Mouse (Mus musculus) liver, embryonic 14.5 days (tissue): ENCODE measurements at regions not wholly inside any gene's neighbourhood (a gene's known extent, or its start where the extent isn't known, plus 50 kb on each side); places are given as distances from the start of the nearest gene placed in this dataset.

ENCODE experiments used
- ATAC-seq: fragments of 200-750 bp; cut with Nextera tagmentation; 2 replicates; pipeline ENCODE4 v1.8.0; 2017; ENCODE audit warnings: moderate number of reproducible peaks, mild to moderate bottlenecking, moderate library complexity; ENCODE audit not compliant: insufficient read depth
- DNase-seq, 3 experiments: peaks; one replicate each; pipeline ENCODE4 v3.0.0-alpha.2; 2012 to 2013; ENCODE audit warnings: low read depth in 3 of 3, low spot score in 3 of 3
- H3K27ac ChIP-seq: fragments of 300-500 bp; sonication (generic); 2 replicates; pipeline ENCODE4 v1.5.1; 2014; ENCODE audit warnings: moderate library complexity, mild to moderate bottlenecking, control low read depth, inconsistent platforms
- H3K27me3 ChIP-seq: fragments of 300-500 bp; sonication (generic); 2 replicates; pipeline ENCODE4 v1.6.1; 2014; ENCODE audit warnings: mild to moderate bottlenecking, low read length, moderate library complexity; ENCODE audit not compliant: control insufficient read depth, insufficient read depth
- H3K36me3 ChIP-seq: fragments of 300-500 bp; sonication (generic); replicated peaks from 2 replicates; pipeline ENCODE4 v1.6.1; 2014; ENCODE audit warnings: low read depth; ENCODE audit not compliant: control insufficient read depth, insufficient read depth
- H3K4me1 ChIP-seq, 2 experiments: fragments of 200-500 bp in 1 of 2; fragments of 300-500 bp in 1 of 2; sonication (generic) in 1 of 2; replicated peaks; 2 replicates each; pipeline ENCODE4 v1.6.1; 2012 to 2014; ENCODE audit warnings: antibody characterized with exemption in 1 of 2, inconsistent platforms in 1 of 2, low read length in 1 of 2; ENCODE audit not compliant: control insufficient read depth in 2 of 2, insufficient read depth in 2 of 2
- H3K4me2 ChIP-seq: fragments of 300-500 bp; sonication (generic); 2 replicates; pipeline ENCODE4 v1.6.1; 2014; ENCODE audit warnings: low read depth, mild to moderate bottlenecking, control low read depth, moderate library complexity
- H3K4me3 ChIP-seq, 2 experiments: fragments of 200-500 bp in 1 of 2; fragments of 300-500 bp in 1 of 2; sonication (generic) in 1 of 2; 2 replicates each; pipeline ENCODE4 v1.5.1; 2012 to 2014; ENCODE audit warnings: low read depth in 2 of 2, low read length in 2 of 2, mild to moderate bottlenecking in 2 of 2, control low read depth in 1 of 2, inconsistent platforms in 1 of 2, moderate library complexity in 1 of 2; ENCODE audit not compliant: insufficient read depth in 1 of 2
- H3K9ac ChIP-seq: fragments of 300-500 bp; sonication (generic); replicated peaks from 2 replicates; pipeline ENCODE4 v1.6.1; 2014; ENCODE audit warnings: mild to moderate bottlenecking, control low read depth, moderate library complexity
- H3K9me3 ChIP-seq: fragments of 300-500 bp; sonication (generic); 2 replicates; pipeline ENCODE4 v1.6.1; 2016; ENCODE audit warnings: low read length, mixed read lengths; ENCODE audit not compliant: control insufficient read depth
- CTCF ChIP-seq: IDR thresholded peaks from 2 replicates; pipeline ENCODE4 v1.5.1; 2016; ENCODE audit warnings: antibody characterized with exemption, low read depth, control low read depth
- EP300 ChIP-seq: IDR thresholded peaks from 2 replicates; pipeline ENCODE4 v1.6.1; 2016; ENCODE audit warnings: antibody characterized with exemption, low read depth
- WGBS: fragments of 180-500 bp; shearing (Covaris S2); extraction: QIAGEN DNeasy Blood & Tissue Kit; methylation state at CpG from one replicate; pipeline ENCODE4 v1.1.7; 2014; ENCODE audit not compliant: insufficient replicate concordance; 5-methylcytosine and 5-hydroxymethylcytosine counted together

DNA sequence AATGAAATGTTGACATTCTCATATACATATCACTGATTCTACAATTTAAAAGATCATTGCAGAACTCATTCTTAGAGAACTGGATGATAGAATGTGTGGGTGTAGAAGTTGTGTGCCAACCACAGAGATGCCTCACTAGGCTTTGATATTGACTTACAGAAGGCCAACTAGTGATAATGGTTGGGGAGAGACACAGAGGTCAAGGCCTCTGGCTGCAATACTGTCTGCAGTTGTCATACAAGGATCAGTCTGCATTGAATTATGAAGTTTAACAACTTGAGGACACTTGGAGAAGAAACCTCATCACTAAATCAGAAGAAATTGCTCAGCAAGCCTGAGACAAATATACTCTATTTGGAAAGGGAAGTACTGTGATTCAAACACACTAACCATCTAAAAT, 357.9 kb downstream of the Dnajb9 start:
- Histone ChIP-seq H3K4me1 (no peaks in the 10 kb centered on the region), H3K4me3 (no peak overlapping the region), H3K9me3 (no peaks in the 10 kb centered on the region), H3K27ac (no peak overlapping the region), H3K27me3 (no peaks in the 10 kb centered on the region), H3K36me3 (no peaks in the 10 kb centered on the region), H3K4me2 (no peak overlapping the region), H3K9ac (no peak overlapping the region)
- no peak for ATAC-seq
- TF ChIP-seq CTCF (no peak), EP300 (no peak)
- no peak for DNase-seq

DNA sequence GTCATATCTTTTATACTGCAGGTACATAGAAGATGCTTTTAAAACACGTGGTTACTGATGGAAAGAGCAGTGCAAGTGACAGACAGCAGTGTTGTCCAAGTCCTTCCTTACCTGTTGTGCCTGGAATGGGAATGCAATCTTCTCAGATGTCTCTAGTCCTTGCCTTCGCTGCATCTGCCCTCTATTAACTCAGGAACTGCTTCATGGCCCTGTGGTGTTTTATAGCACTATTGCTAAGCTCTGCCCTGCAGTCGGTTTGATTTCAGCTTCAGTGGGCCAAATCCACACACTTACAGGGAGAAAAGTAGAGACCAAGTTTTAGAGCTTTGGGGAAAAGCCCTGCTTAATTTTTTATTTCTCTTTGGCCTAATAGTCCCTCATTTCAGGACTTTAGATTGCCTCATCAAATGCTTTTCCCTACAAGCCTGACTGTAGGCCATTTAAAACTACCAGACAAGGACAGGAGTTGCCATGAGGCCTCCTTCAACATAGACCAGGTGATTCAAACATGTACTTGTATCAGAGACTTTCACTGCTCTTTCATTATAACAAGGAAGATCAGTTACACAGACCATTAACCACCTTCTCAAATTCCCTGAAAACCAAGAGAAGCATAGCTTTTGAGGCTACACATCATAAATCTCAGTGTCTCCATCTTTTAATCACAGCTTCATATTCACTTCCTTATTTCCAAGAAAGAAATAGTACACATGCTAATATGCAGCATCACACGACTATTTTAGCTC, 358.7 kb downstream of the Dnajb9 start:
- no peak overlapping the region for H3K4me3 ChIP-seq
- H3K27ac ChIP-seq: no peak overlapping the region
- DNase-seq (no peak), ATAC-seq (no peak)
- H3K36me3 ChIP-seq: no peaks in the 10 kb centered on the region
- no peak for TF ChIP-seq CTCF
- no peak for TF ChIP-seq EP300
- H3K9ac ChIP-seq: no peak overlapping the region
- no peaks in the 10 kb centered on the region for H3K27me3 ChIP-seq
- H3K4me1 ChIP-seq: no peaks in the 10 kb centered on the region
- H3K4me2 ChIP-seq: no peak overlapping the region
- WGBS: 32% methylated on average over 4 of the region's 4 CpGs
- no peaks in the 10 kb centered on the region for H3K9me3 ChIP-seq

DNA sequence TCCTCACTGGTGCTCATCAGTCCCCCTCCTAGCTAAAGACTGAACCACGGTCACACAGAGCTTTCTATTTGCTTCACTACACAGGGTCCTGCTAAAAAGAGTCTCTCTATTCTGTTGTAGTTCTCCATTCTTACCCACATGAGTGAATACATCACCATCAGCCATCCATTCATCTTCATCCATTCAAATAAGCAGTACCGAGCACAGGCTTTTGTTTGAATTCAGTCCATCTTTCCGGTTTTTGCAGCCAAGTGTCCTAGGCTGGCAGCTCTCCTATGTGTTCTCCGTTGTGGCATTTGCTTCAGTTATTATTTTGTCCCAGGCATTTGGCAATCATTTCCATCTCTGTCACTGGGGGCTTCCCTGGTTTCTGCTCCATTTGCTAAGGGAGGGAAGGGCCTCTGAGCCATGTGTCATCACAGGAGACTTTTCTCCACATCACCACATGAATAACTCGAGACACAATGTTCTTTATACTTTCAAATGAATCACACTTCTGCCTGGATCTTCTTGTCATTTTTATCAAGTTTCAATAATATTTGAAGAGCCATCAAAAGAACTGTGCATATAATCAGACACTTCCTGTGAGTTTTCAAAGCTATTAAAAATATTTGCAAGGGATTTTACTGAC, 366.1 kb downstream of the Dnajb9 start:
- no peaks in the 10 kb centered on the region for H3K36me3 ChIP-seq
- no peaks in the 10 kb centered on the region for H3K4me1 ChIP-seq
- WGBS: 55% methylated on average over 5 of the region's 5 CpGs
- H3K9ac ChIP-seq: no peak overlapping the region
- ATAC-seq (no peak), DNase-seq (no peak)
- H3K27me3 ChIP-seq: no peaks in the 10 kb centered on the region
- H3K4me2 ChIP-seq: no peak overlapping the region
- TF ChIP-seq CTCF: no peak
- TF ChIP-seq EP300: no peak
- H3K4me3 ChIP-seq: no peak overlapping the region
- no peaks in the 10 kb centered on the region for H3K9me3 ChIP-seq
- H3K27ac ChIP-seq: no peak overlapping the region

DNA sequence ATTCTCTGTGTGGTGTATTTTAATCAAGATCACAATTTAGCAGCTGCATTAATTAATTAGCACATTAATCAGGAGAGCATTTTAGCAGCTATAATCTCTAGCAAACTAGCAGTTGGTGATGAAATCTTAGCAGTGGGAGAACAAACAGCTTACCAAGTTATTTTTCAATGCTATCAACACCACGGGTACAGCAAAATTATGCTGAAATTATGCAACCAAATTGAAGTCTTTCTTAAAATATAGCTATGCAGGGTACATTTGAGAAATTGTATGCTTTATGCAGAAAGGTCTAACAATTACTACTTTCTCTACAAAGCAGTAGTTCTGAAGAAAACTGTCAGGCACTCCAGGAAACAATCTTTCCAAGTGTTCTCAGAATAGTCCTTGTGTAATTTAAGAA, 378.1 kb downstream of the Dnajb9 start:
- TF ChIP-seq EP300 (no peak), CTCF (no peak)
- Histone ChIP-seq H3K9ac (no peak overlapping the region), H3K36me3 (no peaks in the 10 kb centered on the region), H3K4me2 (no peak overlapping the region), H3K9me3 (no peaks in the 10 kb centered on the region), H3K4me1 (no peaks in the 10 kb centered on the region), H3K27ac (no peak overlapping the region), H3K4me3 (no peak overlapping the region), H3K27me3 (no peaks in the 10 kb centered on the region)
- 44% methylated on average over 1 of the region's 1 CpGs for WGBS
- ATAC-seq: no peak
- DNase-seq: no peak

DNA sequence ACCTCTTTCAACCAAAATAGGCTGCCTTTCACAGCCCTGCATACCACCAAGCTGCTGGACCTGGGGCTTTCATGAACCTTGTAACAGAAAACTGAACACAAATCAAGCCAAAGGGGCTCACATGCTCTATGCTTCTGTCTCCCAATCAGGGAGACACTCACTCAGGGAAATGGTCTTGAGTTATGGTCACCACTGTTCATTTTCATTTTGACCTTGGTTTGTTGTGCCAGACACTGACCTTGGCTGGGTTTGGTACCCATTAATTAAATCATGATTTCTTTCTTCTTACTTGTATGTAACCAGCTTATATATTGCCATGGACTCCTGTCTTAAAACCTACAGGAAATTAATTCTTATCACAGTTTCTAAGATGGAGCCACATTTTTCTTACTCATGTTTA, 381.5 kb downstream of the Dnajb9 start:
- Histone ChIP-seq H3K9ac (no peak overlapping the region), H3K4me2 (no peak overlapping the region), H3K4me3 (no peak overlapping the region), H3K36me3 (no peaks in the 10 kb centered on the region), H3K9me3 (no peaks in the 10 kb centered on the region), H3K27me3 (no peaks in the 10 kb centered on the region), H3K27ac (no peak overlapping the region), H3K4me1 (no peaks in the 10 kb centered on the region)
- no peak for DNase-seq
- TF ChIP-seq CTCF (no peak), EP300 (no peak)
- ATAC-seq: no peak
